Mouse (Mus musculus) embryonic facial prominence, embryonic 11.5 days (tissue): ENCODE measurements around the gene Eml6. TPM values are rescaled to one million over a fixed set of nuclear protein-coding genes. Genes with fewer than 3 reads are reported as not detected.
"Not testable (repeated sequence)": the region's sequence is repeated elsewhere in the genome, so short reads cannot be mapped to it uniquely, and the experiment has no call there.

ENCODE experiments used
- ATAC-seq: fragments of 200-750 bp; cut with Nextera tagmentation; replicated peaks from 2 replicates; pipeline ENCODE4 v1.8.0; 2017; ENCODE audit warnings: low read depth; ENCODE audit not compliant: insufficient number of reproducible peaks, low FRiP score, low TSS enrichment
- DNase-seq: peaks from one replicate; pipeline ENCODE4 v3.0.0-alpha.2; 2015; ENCODE audit warnings: low spot score
- H3K27ac ChIP-seq: fragments of 300-500 bp; sonication (generic); replicated peaks from 2 replicates; pipeline ENCODE4 v1.5.1; 2014; ENCODE audit warnings: mild to moderate bottlenecking, low read depth, low read length, control low read depth
- H3K27me3 ChIP-seq: fragments of 300-500 bp; sonication (generic); 2 replicates; pipeline ENCODE4 v1.6.1; 2014; ENCODE audit warnings: mild to moderate bottlenecking, low read length, moderate library complexity, mixed read lengths; ENCODE audit not compliant: control insufficient read depth, insufficient read depth
- H3K36me3 ChIP-seq: fragments of 300-500 bp; sonication (generic); replicated peaks from 2 replicates; pipeline ENCODE4 v1.6.1; 2014; ENCODE audit warnings: low read depth, mild to moderate bottlenecking, low read length, moderate library complexity, mixed read lengths; ENCODE audit not compliant: control insufficient read depth, insufficient read depth
- H3K4me1 ChIP-seq: fragments of 300-500 bp; sonication (generic); 2 replicates; pipeline ENCODE4 v1.6.1; 2014; ENCODE audit warnings: low read length, mixed read lengths; ENCODE audit not compliant: control insufficient read depth, insufficient read depth
- H3K4me2 ChIP-seq: fragments of 300-500 bp; sonication (generic); 2 replicates; pipeline ENCODE4 v1.6.1; 2014; ENCODE audit warnings: low read depth, mild to moderate bottlenecking, control low read depth, low read length, moderate library complexity
- H3K4me3 ChIP-seq: fragments of 300-500 bp; sonication (generic); 2 replicates; pipeline ENCODE4 v1.5.1; 2014; ENCODE audit warnings: low read depth, low read length, control low read depth
- H3K9ac ChIP-seq: fragments of 300-500 bp; sonication (generic); replicated peaks from 2 replicates; pipeline ENCODE4 v1.6.1; 2014; ENCODE audit warnings: mild to moderate bottlenecking, control low read depth, low read length
- H3K9me3 ChIP-seq: fragments of 300-500 bp; sonication (generic); replicated peaks from 2 replicates; pipeline ENCODE4 v1.6.1; 2016; ENCODE audit warnings: mild to moderate bottlenecking, low read length, inconsistent platforms, mixed read lengths; ENCODE audit not compliant: control insufficient read depth
- WGBS: fragments of 180-500 bp; shearing (Covaris S2); extraction: QIAGEN DNeasy Blood & Tissue Kit; methylation state at CpG from one replicate; pipeline ENCODE4 v1.1.7; 2014; 5-methylcytosine and 5-hydroxymethylcytosine counted together
- polyA plus RNA-seq: library from polyadenylated mRNA; unstranded; fragments of >200 nt; fragmentation: Nextera tagmentation; extraction: Ambion mirVana; gene quantifications from 2 replicates; pipeline ENCODE4 v1.2.1, GENCODE M21; 2014

The Eml6 gene
- polyA plus RNA-seq, 1 experiment from 2014 or later, result 0.43 TPM

DNA sequence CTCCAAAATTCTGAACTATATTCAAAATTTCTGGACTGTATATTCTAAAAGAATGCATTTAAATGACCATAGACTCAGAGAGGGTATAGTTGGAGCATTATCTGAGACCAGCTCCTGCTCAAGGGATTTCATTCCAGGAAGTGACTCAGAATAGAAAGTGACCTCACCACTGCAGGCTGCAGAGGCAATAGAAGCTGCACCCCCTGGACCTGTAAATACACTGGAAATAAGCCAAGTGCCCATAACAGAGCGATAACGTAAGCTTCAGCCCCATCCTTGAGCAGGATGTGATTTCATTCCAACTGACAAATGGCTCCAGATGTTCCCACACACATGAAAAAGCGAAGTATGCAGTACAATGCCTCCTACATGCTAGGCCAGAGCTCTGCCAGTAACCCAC is 186.1 kb downstream of the Eml6 start:
- no peak overlapping the region for H3K27ac ChIP-seq

DNA sequence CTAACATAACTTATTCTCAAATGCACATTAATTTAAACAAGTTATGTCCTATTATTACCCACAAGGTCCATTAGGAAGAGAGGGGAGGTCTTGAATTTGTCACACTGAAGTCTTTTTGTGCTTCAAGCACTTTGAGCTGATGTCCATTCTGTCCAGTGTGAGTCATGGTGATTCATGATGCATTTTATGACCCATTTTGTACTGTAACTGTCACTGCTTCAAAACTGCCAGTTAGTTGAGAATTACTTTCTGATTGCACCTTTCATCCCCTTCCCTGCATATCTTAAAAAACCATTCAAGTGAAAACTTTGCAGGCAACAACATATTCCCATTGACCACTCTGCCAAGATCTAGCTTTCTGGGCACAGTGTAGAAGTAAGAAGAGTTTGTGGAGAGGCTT is 188.8 kb downstream of the Eml6 start:
- no peaks in the 10 kb centered on the region for H3K4me1 ChIP-seq
- H3K27ac ChIP-seq, result no peak overlapping the region
- H3K9ac ChIP-seq, result no peak overlapping the region
- ATAC-seq (no peak), DNase-seq (no peak)
- H3K36me3 ChIP-seq, result no peaks in the 10 kb centered on the region
- no peak overlapping the region for H3K4me2 ChIP-seq
- H3K4me3 ChIP-seq, result no peak overlapping the region
- no peaks in the 10 kb centered on the region for H3K27me3 ChIP-seq
- H3K9me3 ChIP-seq, result no peaks in the 10 kb centered on the region

More for the DNA sequence above, 186.1 kb downstream of the Eml6 start:
- no peak for ATAC-seq
- DNase-seq, result peak; percentile 32
- 58% methylated on average over 3 of the region's 3 CpGs for WGBS
- Histone ChIP-seq H3K9me3 (no peaks in the 10 kb centered on the region), H3K9ac (no peak overlapping the region), H3K27me3 (no peaks in the 10 kb centered on the region), H3K4me1 (no peaks in the 10 kb centered on the region), H3K4me3 (no peak overlapping the region), H3K36me3 (no peaks in the 10 kb centered on the region), H3K4me2 (no peak overlapping the region)

DNA sequence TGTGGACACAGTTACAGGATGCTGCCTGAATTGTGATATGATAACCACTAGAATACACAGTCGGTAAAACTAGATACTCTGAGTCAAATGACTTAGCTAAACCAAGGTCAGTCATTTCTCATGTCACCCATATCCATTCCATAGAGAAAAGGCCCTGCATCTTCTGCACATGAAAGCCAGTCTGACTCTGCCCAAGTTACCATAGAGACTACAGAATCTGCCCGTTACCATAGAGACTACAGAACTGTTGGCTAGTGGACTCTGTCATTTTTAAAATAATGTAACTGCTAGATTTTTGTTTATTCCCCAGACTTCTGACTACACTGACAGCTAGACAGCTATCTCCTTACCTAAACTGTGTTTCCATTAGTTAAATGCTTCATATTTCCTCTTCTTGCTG is 198.1 kb downstream of the Eml6 start:
- ATAC-seq, result no peak

DNA sequence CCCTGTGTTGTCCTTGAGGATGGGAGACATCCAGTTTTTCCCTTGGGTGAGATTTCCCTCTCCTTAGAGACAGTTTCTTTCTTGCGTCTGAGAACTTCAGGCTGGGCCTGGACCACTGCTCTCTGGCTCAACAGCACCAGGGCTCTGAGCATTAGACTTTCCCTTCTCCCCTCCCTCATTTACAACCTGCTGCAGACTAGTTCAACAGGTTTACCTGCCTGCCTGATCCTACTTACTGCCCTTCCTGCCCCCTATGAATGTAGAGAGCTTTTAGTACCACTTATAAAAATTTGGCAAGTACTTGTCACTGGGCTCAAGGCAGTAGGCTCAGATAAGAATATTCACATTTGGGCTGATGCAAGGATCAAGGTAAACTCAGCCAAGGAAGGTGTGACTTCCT is 199.8 kb downstream of the Eml6 start:
- Histone ChIP-seq H3K4me1 (no peaks in the 10 kb centered on the region), H3K9ac (no peak overlapping the region), H3K27me3 (peaks cover 6% of the 10 kb centered on the region), H3K4me2 (no peak overlapping the region), H3K4me3 (no peak overlapping the region), H3K36me3 (no peaks in the 10 kb centered on the region), H3K27ac (no peak overlapping the region), H3K9me3 (no peaks in the 10 kb centered on the region)
- DNase-seq, result no peak
- WGBS, result 88% methylated on average over 1 of the region's 1 CpGs
- ATAC-seq, result no peak

More for the DNA sequence above, 198.1 kb downstream of the Eml6 start:
- DNase-seq, result no peak
- no peaks in the 10 kb centered on the region for H3K4me1 ChIP-seq
- no peaks in the 10 kb centered on the region for H3K9me3 ChIP-seq
- H3K9ac ChIP-seq, result no peak overlapping the region
- H3K4me2 ChIP-seq, result no peak overlapping the region
- no peak overlapping the region for H3K4me3 ChIP-seq
- no peaks in the 10 kb centered on the region for H3K36me3 ChIP-seq
- no peak overlapping the region for H3K27ac ChIP-seq
- H3K27me3 ChIP-seq, result peaks cover 6% of the 10 kb centered on the region
- 88% methylated on average over 2 of the region's 2 CpGs for WGBS

DNA sequence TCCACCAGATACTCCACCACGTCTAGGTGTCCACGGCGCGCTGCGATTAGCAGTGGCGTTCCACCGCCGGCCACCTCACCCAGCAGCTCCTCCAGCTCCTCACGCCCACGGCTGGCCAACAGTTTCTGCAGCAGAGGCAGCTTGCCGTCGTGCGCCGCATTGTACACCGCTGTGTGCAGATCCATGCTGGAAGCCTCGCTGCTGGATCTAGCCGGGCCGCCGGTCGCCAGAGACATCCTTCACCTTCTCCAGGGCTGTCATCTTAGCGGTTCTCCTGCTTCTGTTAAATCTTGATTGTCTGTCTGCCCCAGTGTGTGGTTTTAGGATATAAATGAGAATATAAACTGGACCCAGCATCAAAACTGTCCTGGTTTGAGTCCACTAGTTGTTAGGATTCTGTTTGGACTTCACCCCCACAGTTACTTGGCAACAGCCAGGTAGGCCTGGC is 200.5 kb downstream of the Eml6 start, which contains the start of gene 4931440F15Rik:
Gene 4931440F15Rik (minus strand): TSS at position 398 of the 448 bp plus-strand sequence.
- not testable (repeated sequence) for H3K27ac ChIP-seq, H3K36me3 ChIP-seq, H3K9me3 ChIP-seq, H3K4me1 ChIP-seq, H3K27me3 ChIP-seq, DNase-seq, ATAC-seq, H3K9ac ChIP-seq
- Histone ChIP-seq H3K4me3 (peak within 1 kb of the TSS; percentile 17; the same call in 1 of the 2 replicates), H3K4me2 (peak within 1 kb of the TSS; percentile 41)
- 31% methylated on average over 20 of the region's 21 CpGs for WGBS

DNA sequence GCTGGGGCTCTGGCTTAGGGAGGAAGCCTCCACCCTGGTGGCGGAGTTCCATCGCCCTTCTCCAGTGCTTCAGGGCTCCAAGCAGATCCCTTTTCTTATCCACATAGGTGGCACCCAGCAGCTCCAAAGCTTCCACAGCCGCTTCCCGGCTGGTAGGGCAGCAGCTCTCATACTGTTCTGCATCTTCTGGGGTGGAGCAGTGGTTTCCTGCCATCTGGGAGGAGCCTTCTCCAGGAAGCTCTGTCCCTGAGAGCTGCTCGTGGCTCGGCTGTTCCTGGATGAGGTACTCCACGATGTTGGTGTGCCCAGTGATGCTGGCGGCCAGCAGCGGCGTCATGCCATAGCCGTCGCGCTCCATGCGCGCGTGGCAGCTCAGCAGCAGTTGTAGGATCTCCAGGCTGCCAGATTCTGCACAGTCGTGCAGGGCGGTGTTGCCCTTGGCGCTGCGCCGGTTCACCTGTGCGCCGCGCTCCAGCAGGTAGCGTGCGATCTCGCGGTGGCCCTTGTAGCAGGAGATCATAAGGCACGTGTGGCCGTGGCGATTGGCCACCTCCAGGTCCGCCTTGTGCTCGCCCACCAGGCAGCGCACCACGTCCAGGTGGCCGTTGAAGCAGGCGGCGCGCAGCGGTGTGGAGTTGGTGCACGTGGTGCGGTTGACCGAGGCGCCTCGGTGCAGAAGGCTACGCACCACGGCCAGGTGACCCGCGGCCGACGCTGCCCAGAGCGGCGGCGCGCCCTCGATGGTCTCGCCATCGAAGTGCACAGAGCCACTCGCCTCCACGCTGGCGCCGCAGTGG is 201.2 kb downstream of the Eml6 start:
- H3K36me3 ChIP-seq, H3K9me3 ChIP-seq, H3K27me3 ChIP-seq, H3K27ac ChIP-seq, H3K9ac ChIP-seq, DNase-seq, H3K4me1 ChIP-seq: not testable (repeated sequence)
- peak overlapping the region; percentile 17; the same call in 1 of the 2 replicates for H3K4me3 ChIP-seq
- H3K4me2 ChIP-seq, result peak overlapping the region; percentile 41
- peak; percentile 37; the same call in 1 of the 2 replicates for ATAC-seq
- WGBS, result 10% methylated on average over 53 of the region's 62 CpGs

DNA sequence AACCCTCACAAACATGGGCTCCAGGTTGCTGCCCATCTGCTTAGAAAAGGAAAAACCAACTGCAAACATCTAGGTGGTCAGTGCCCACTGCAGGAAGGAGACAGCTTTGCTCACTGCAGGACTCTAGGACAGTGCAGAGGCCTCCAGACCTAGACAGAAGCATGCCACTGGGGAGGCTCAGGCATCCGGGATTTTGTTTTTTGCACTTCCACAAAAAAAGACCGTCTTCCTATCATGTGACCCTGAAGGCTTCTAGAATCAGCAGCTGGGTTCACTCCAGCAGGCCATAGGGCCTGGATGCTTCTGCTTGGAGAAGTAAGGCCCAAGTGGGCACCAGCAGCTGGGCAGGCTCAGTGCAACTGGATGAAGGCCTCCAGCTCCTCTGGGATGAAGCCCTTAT is 202.7 kb downstream of the Eml6 start:
- Histone ChIP-seq H3K4me3 (no peak overlapping the region), H3K27me3 (peaks cover 6% of the 10 kb centered on the region), H3K4me1 (no peaks in the 10 kb centered on the region), H3K36me3 (no peaks in the 10 kb centered on the region), H3K27ac (no peak overlapping the region), H3K9ac (no peak overlapping the region), H3K4me2 (no peak overlapping the region), H3K9me3 (no peaks in the 10 kb centered on the region)
- ATAC-seq (no peak), DNase-seq (no peak)
- 82% methylated on average over 2 of the region's 2 CpGs for WGBS

DNA sequence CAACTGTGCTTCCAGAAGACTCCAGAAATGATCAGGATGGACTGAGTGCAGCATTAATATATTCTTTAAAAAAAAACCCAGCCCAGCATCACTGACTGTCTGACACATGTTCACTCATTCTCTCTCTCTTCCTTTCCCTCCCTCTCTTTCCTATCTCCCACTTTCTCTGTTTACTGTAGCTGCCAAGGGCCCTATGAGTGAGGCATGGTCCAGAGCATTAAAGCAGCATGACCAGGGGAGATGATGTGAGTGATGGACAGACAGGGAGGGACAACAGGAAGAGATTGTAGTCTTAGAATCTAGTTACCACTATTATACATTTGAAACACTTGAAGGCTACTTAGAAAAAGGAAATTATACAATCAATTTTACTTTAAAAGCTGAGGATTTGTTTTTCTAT is 210.2 kb downstream of the Eml6 start:
- Histone ChIP-seq H3K4me1 (no peaks in the 10 kb centered on the region), H3K9me3 (no peaks in the 10 kb centered on the region), H3K9ac (no peak overlapping the region), H3K4me3 (no peak overlapping the region), H3K27me3 (no peaks in the 10 kb centered on the region), H3K36me3 (no peaks in the 10 kb centered on the region), H3K27ac (no peak overlapping the region), H3K4me2 (no peak overlapping the region)
- ATAC-seq (no peak), DNase-seq (no peak)
